Mouse (Mus musculus): ENCODE measurements around the gene Doc2b. TPM values are rescaled to one million over a fixed set of nuclear protein-coding genes. Genes with fewer than 3 reads are reported as not detected.
"Not testable (repeated sequence)": the region's sequence is repeated elsewhere in the genome, so short reads cannot be mapped to it uniquely, and the experiment has no call there.

Gene Doc2b
- polyA plus RNA-seq, 1 experiment: not detected

- Histone ChIP-seq H3K4me1 (ENCODE audit: control insufficient read depth) (peaks cover 40% of the 10 kb centered on the region), H3K27me3 (ENCODE audit: control insufficient read depth) (no peaks in the 10 kb centered on the region), H3K4me3 (replicated peaks) (peak within 1 kb of the TSS; percentile 94), H3K36me3 (ENCODE audit: control insufficient read depth) (peaks cover 21% of the 10 kb centered on the region), H3K9me3 (ENCODE audit: control insufficient read depth, low read length) (no peaks in the 10 kb centered on the region)
- TF ChIP-seq TAL1 (IDR thresholded peaks at IDR 0.05; ENCODE audit: low read length): no peak
- TF ChIP-seq GATA1 (IDR thresholded peaks at IDR 0.05; ENCODE audit: low read length): no peak
Observed at GRCm38 (mm10) chr11:75732434-75733226, 63.2 kb downstream of the Doc2b start, which contains the start of gene Ywhae. Gene Ywhae (plus strand): TSS chr11:75732869.

- not testable (repeated sequence) for H3K9me3 ChIP-seq (ENCODE audit: control insufficient read depth, low read length); H3K36me3 ChIP-seq (ENCODE audit: control insufficient read depth); H3K27me3 ChIP-seq (ENCODE audit: control insufficient read depth); H3K4me3 ChIP-seq (replicated peaks)
- H3K4me1 ChIP-seq (ENCODE audit: control insufficient read depth): peaks cover 13% of the 10 kb centered on the region
Observed at GRCm38 (mm10) chr11:75727659-75728058, 68.2 kb downstream of the Doc2b start.

- no peaks in the 10 kb centered on the region for H3K27me3 ChIP-seq (ENCODE audit: control insufficient read depth)
- H3K36me3 ChIP-seq (ENCODE audit: control insufficient read depth): no peaks in the 10 kb centered on the region
- TF ChIP-seq GATA1 (IDR thresholded peaks at IDR 0.05; ENCODE audit: low read length): no peak
- no peak for TF ChIP-seq TAL1 (IDR thresholded peaks at IDR 0.05; ENCODE audit: low read length)
- H3K9me3 ChIP-seq (ENCODE audit: control insufficient read depth, low read length): no peaks in the 10 kb centered on the region
- peaks cover 9% of the 10 kb centered on the region for H3K4me1 ChIP-seq (ENCODE audit: control insufficient read depth)
- H3K4me3 ChIP-seq (replicated peaks): no peak overlapping the region
Observed at GRCm38 (mm10) chr11:75727168-75727567, 68.7 kb downstream of the Doc2b start.

GRCm38 (mm10) chr11:75722339-75722738, 73.5 kb downstream of the Doc2b start:
- H3K4me1 ChIP-seq (ENCODE audit: control insufficient read depth): peaks cover 3% of the 10 kb centered on the region
- no peaks in the 10 kb centered on the region for H3K36me3 ChIP-seq (ENCODE audit: control insufficient read depth)
- H3K4me3 ChIP-seq (replicated peaks): no peak overlapping the region
- TF ChIP-seq GATA1 (IDR thresholded peaks at IDR 0.05; ENCODE audit: low read length) (no peak), TAL1 (IDR thresholded peaks at IDR 0.05; ENCODE audit: low read length) (no peak)
- peaks cover 10% of the 10 kb centered on the region for H3K9me3 ChIP-seq (ENCODE audit: control insufficient read depth, low read length)
- no peaks in the 10 kb centered on the region; the same call in 1 of the 2 replicates for H3K27me3 ChIP-seq (ENCODE audit: control insufficient read depth)

Other genes starting within 250 kb of the Doc2b start
- gene Pitpna, start 208.0 kb downstream of the Doc2b start, polyA plus RNA-seq (2012): 2.2 and 2.7 TPM in 2 replicates
- gene Inpp5k, start 165.1 kb downstream of the Doc2b start, polyA plus RNA-seq (2012): 7.5 and 8.9 TPM in 2 replicates
- 2.4 and 2.6 TPM in 2 replicates for gene Myo1c, start 145.5 kb downstream of the Doc2b start, polyA plus RNA-seq (2012)
- 4.4 and 6.6 TPM in 2 replicates for gene Crk, start 116.8 kb downstream of the Doc2b start, polyA plus RNA-seq (2012)
- gene Ywhae, start 63.2 kb downstream of the Doc2b start, polyA plus RNA-seq (2012): 9.4 and 20.2 TPM in 2 replicates
- not detected in 2 replicates for gene Rph3al, start 142.4 kb upstream of the Doc2b start, polyA plus RNA-seq (2012)
- not detected in 2 replicates for gene 1700016K19Rik, start 203.9 kb upstream of the Doc2b start, polyA plus RNA-seq (2012)
- gene Rflnb, start 231.7 kb upstream of the Doc2b start, polyA plus RNA-seq (2012): 0.02 and 0.06 TPM in 2 replicates